Mouse (Mus musculus): ENCODE results near the gene D5Ertd579e. TPM values are rescaled to one million over a fixed set of nuclear protein-coding genes. Genes with fewer than 3 reads are reported as not detected.
A peak's percentile ranks its signal among the peaks of the same experiment; 100 is the strongest.

D5Ertd579e gene
- polyA plus RNA-seq, 1 experiment: 28.6 TPM

DNA sequence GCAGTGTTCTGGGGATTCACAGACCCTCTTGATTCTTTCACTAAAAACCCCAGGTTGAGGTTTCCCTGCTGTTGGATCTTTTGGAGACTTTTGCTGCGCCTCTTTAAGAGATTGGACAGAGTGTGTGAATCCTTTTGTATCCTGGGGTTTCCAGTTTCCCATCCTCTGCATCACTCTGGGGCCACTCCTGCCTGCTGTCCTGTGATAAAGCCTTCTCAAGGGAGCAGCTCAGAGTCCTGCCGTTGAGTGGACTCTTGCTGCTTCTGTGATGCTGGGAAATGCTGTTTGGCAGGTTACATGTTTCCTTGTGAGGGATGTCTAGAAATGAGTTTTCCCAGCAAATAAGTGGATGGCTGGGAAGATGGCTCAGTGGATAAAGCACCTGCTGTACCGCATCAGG, 37.6 kb upstream of the D5Ertd579e start:
- Histone ChIP-seq H3K27ac (ENCODE audit: control insufficient read depth, insufficient read depth, low read depth, low read length, poor library complexity) (peak overlapping the region; percentile 18), H3K4me1 (ENCODE audit: control insufficient read depth, insufficient read depth, low read length) (peaks cover 2% of the 10 kb centered on the region), H3K4me3 (replicated peaks; ENCODE audit: control insufficient read depth, low read depth, low read length) (no peak overlapping the region)
- TF ChIP-seq CTCF (IDR thresholded peaks at IDR 0.05; ENCODE audit: control insufficient read depth, insufficient read depth, low read length) (no peak), POLR2A (IDR thresholded peaks at IDR 0.05; ENCODE audit: borderline replicate concordance, control insufficient read depth, low read depth, low read length) (no peak)
- 73% methylated on average over 3 of the region's 3 CpGs for WGBS

DNA sequence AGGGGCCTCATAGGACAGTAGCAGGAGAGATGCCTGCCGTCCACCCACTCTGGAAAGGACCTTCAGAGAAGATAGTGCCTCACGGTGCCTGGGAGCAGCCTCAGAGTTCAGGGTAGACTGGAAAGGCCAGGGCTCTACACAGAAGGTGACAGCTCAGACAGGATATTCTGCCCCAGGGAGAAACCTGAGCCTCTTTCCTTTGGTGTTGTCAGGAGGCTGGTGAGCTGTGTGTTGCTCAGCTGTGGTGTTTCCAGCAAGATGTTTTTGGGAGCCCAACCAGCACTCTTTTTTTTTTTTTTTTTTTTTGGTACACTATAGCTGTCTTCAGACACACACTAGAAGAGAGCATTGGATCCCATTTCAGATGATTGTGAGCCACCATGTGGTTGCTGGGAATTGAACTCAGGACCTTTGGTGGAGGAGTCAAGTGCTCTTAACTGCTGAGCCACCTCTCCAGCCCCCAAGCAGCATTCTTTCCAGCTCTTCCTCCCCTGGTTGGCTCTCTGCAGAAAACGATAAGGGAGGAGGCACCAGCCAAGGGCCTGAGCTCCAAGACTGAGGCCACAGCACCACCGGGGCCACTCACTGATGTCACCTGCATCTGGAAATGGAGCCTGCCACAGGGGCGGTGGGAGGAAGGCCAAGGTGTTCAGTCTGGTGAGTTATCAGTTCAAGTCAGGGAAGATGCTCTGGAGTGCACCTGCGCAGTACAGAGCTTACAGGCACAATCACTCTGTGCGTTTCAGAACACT, 36.3 kb upstream of the D5Ertd579e start:
- 72% methylated on average over 7 of the region's 7 CpGs for WGBS
- Histone ChIP-seq H3K4me1 (ENCODE audit: control insufficient read depth, insufficient read depth, low read length) (peaks cover 3% of the 10 kb centered on the region), H3K27ac (ENCODE audit: control insufficient read depth, insufficient read depth, low read depth, low read length, poor library complexity) (no peak overlapping the region), H3K4me3 (replicated peaks; ENCODE audit: control insufficient read depth, low read depth, low read length) (no peak overlapping the region)
- no peak for TF ChIP-seq CTCF (IDR thresholded peaks at IDR 0.05; ENCODE audit: control insufficient read depth, insufficient read depth, low read length)
- TF ChIP-seq POLR2A (IDR thresholded peaks at IDR 0.05; ENCODE audit: borderline replicate concordance, control insufficient read depth, low read depth, low read length): no peak

DNA sequence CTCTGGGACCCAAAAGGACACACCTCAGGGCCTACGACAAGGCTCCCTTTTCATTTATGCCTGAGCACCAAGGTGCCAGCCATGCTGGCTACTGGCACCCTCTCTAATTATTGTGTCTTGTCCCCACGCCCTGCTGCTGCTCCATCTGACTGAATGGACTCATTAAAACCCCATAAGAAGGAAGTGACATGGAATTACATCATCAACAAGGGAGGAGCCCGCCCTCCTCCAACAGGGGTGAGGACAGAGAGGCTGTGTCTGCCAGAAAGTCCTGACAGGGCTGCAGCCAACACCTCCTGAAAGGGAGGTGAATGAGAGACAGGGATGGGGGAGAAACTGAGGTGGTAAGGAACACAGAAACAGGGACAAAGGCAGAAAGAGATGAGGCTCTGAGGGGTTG, 34.9 kb upstream of the D5Ertd579e start:
- peaks cover 6% of the 10 kb centered on the region for H3K4me1 ChIP-seq (ENCODE audit: control insufficient read depth, insufficient read depth, low read length)

DNA sequence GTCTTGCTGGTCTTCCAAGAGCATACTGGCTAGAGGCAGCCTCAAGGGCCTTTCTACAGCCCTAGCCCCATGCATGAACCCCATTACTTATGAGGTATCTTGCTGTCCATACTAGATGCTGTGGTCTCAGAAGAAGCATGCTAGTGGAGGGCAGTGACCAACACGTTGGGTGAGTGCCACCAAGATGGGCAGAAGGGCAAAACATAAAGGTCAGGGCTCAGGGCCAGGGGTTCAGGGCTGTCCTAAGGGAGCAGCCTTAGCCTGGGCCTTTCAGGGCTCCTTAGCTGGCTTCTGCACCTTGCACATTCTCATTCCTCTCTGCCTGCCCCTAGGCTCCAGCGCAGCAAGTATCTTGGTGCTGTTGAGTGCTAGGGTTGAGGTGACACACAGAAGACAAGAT, 34.1 kb upstream of the D5Ertd579e start:
- Histone ChIP-seq H3K4me1 (ENCODE audit: control insufficient read depth, insufficient read depth, low read length) (peaks cover 6% of the 10 kb centered on the region), H3K27ac (ENCODE audit: control insufficient read depth, insufficient read depth, low read depth, low read length, poor library complexity) (no peak overlapping the region), H3K4me3 (replicated peaks; ENCODE audit: control insufficient read depth, low read depth, low read length) (no peak overlapping the region)
- TF ChIP-seq CTCF (IDR thresholded peaks at IDR 0.05; ENCODE audit: control insufficient read depth, insufficient read depth, low read length) (no peak), POLR2A (IDR thresholded peaks at IDR 0.05; ENCODE audit: borderline replicate concordance, control insufficient read depth, low read depth, low read length) (no peak)
- 86% methylated on average over 2 of the region's 2 CpGs for WGBS

More for the DNA sequence above, 34.9 kb upstream of the D5Ertd579e start:
- Histone ChIP-seq H3K27ac (ENCODE audit: control insufficient read depth, insufficient read depth, low read depth, low read length, poor library complexity) (no peak overlapping the region), H3K4me3 (replicated peaks; ENCODE audit: control insufficient read depth, low read depth, low read length) (no peak overlapping the region)
- WGBS: 49% methylated on average over 3 of the region's 3 CpGs
- TF ChIP-seq POLR2A (IDR thresholded peaks at IDR 0.05; ENCODE audit: borderline replicate concordance, control insufficient read depth, low read depth, low read length) (no peak), CTCF (IDR thresholded peaks at IDR 0.05; ENCODE audit: control insufficient read depth, insufficient read depth, low read length) (no peak)

DNA sequence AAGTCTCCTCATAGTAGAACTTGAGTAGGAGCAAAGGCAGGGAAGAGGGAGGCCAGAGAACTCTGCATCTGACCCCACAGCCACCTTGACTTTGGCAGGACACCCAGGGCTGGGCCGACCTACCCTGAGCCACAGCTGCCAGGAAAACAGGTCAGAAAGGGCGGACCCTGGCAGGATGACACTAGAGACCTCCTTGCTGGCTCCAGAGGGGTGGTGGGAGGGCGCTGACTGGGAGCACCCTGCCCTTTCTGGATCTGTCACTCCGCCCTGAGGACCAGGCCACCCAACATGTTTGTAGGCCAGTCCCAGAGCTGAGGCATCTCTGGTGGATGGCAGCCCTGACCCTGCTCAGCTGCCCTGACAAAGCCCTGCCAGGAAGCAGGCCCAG, 33.3 kb upstream of the D5Ertd579e start:
- H3K4me1 ChIP-seq (ENCODE audit: control insufficient read depth, insufficient read depth, low read length): peaks cover 6% of the 10 kb centered on the region
- WGBS: 77% methylated on average over 4 of the region's 4 CpGs
- no peak for TF ChIP-seq CTCF (IDR thresholded peaks at IDR 0.05; ENCODE audit: control insufficient read depth, insufficient read depth, low read length)
- TF ChIP-seq POLR2A (IDR thresholded peaks at IDR 0.05; ENCODE audit: borderline replicate concordance, control insufficient read depth, low read depth, low read length): no peak
- no peak overlapping the region for H3K27ac ChIP-seq (ENCODE audit: control insufficient read depth, insufficient read depth, low read depth, low read length, poor library complexity)
- H3K4me3 ChIP-seq (replicated peaks; ENCODE audit: control insufficient read depth, low read depth, low read length): no peak overlapping the region

DNA sequence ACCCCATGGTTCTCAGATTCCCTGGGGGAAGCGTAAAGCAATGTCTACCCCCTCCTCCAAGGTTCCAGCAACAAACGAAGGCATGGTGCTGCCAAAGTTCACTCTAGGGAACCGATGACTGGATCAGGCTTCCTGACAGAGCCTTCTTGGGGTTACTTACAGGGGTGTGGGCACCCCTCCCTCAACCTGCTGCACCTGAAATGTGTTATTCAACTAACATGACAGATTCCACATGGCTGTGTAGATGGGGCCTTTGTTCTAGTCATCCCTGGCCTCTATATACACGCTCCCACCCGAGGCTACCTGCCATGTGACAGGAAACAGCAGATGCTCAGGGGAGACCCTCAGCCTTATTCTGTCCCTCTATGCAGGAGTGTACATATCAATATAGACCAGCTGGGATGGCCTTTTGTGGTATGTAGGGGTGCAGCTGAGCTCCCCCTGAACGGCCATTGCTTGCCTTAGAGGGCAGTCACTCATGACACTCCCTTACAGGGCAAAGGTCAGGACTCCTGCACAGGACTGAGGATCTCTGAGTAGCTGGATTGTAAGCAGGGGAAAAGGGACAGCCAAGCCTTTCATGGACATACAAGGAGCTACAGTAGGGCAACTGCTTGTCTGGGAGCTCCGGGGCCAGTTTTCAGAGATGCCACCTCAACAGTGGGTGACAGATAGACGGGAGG, 32.7 kb upstream of the D5Ertd579e start:
- 81% methylated on average over 8 of the region's 8 CpGs for WGBS
- Histone ChIP-seq H3K27ac (ENCODE audit: control insufficient read depth, insufficient read depth, low read depth, low read length, poor library complexity) (no peak overlapping the region), H3K4me1 (ENCODE audit: control insufficient read depth, insufficient read depth, low read length) (peaks cover 4% of the 10 kb centered on the region), H3K4me3 (replicated peaks; ENCODE audit: control insufficient read depth, low read depth, low read length) (no peak overlapping the region)
- no peak for TF ChIP-seq CTCF (IDR thresholded peaks at IDR 0.05; ENCODE audit: control insufficient read depth, insufficient read depth, low read length)

DNA sequence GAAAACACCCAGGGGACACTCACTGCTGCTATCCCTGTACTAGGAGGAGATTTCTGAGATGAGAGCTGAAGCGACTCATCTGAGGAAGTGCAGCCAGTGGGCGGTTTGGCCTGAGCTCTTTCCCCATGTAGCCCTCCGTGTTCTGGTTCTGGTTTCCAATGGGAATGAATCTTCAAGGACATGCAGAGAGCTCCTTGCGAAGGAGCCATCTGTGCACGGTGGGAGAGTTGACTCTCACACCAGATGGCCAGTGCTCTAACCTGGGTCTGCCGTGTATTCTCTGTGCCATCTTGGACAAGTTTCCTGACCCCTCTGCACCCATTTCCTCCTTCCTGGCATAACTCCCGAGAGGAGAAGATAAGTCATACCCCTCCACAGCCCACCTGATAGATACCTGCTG, 32.0 kb upstream of the D5Ertd579e start:
- Histone ChIP-seq H3K27ac (ENCODE audit: control insufficient read depth, insufficient read depth, low read depth, low read length, poor library complexity) (no peak overlapping the region), H3K4me1 (ENCODE audit: control insufficient read depth, insufficient read depth, low read length) (peaks cover 4% of the 10 kb centered on the region; the same call in 1 of the 2 replicates), H3K4me3 (replicated peaks; ENCODE audit: control insufficient read depth, low read depth, low read length) (no peak overlapping the region)
- TF ChIP-seq CTCF (IDR thresholded peaks at IDR 0.05; ENCODE audit: control insufficient read depth, insufficient read depth, low read length): no peak
- TF ChIP-seq POLR2A (IDR thresholded peaks at IDR 0.05; ENCODE audit: borderline replicate concordance, control insufficient read depth, low read depth, low read length): no peak
- WGBS: 73% methylated on average over 7 of the region's 7 CpGs

DNA sequence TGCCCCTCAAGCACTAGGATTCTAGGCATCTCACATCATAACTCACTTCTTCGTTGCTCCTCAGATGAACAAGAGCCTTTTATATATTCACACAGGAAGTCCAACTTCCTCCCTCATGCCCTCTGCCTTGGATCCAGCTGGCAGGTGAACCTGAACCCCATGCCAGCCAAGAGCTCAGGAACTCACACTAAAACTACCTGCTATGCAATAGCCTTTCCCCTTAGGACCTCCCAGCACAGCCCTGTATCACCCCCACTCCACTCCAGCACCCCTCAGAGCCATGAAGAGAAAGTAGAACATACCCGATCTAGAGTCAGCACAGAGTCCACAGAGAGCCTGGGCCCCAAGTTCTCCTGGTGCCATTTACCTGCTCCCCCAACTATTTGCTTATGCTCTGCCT, 31.3 kb upstream of the D5Ertd579e start:
- TF ChIP-seq CTCF (IDR thresholded peaks at IDR 0.05; ENCODE audit: control insufficient read depth, insufficient read depth, low read length): no peak
- TF ChIP-seq POLR2A (IDR thresholded peaks at IDR 0.05; ENCODE audit: borderline replicate concordance, control insufficient read depth, low read depth, low read length): no peak
- Histone ChIP-seq H3K27ac (ENCODE audit: control insufficient read depth, insufficient read depth, low read depth, low read length, poor library complexity) (no peak overlapping the region), H3K4me1 (ENCODE audit: control insufficient read depth, insufficient read depth, low read length) (peaks cover 4% of the 10 kb centered on the region; the same call in 1 of the 2 replicates), H3K4me3 (replicated peaks; ENCODE audit: control insufficient read depth, low read depth, low read length) (no peak overlapping the region)
- WGBS: 19% methylated on average over 2 of the region's 2 CpGs

All from bone marrow, adult 2 months (tissue).